Mouse (Mus musculus) megakaryocyte, embryonic 14.5 days (primary cell): Measurements from ENCODE around the gene Lrch1. TPM values are rescaled to one million over a fixed set of nuclear protein-coding genes. Genes with fewer than 3 reads are reported as not detected.

Experiments
- H3K27me3 ChIP-seq: replicated peaks from 2 replicates; pipeline ENCODE3; 2012; ENCODE audit warnings: inconsistent platforms
- H3K36me3 ChIP-seq: replicated peaks from 2 replicates; pipeline ENCODE3; 2012; ENCODE audit warnings: low read length, inconsistent platforms, mixed read lengths
- H3K4me1 ChIP-seq: 2 replicates; pipeline ENCODE4 v1.6.1; 2012; ENCODE audit warnings: inconsistent platforms
- H3K4me3 ChIP-seq: replicated peaks from 2 replicates; pipeline ENCODE3; 2012; ENCODE audit warnings: moderate library complexity, mild to moderate bottlenecking, inconsistent platforms
- H3K9me3 ChIP-seq: 2 replicates; pipeline ENCODE4 v1.6.1; 2012; ENCODE audit warnings: inconsistent platforms
- FLI1 ChIP-seq: IDR thresholded peaks from 2 replicates; pipeline ENCODE4 v1.6.1; 2012; ENCODE audit warnings: low read length, inconsistent platforms, mixed read lengths
- GATA1 ChIP-seq: IDR thresholded peaks from 3 replicates; pipeline ENCODE4 v1.6.1; 2012; ENCODE audit warnings: mixed read lengths, low read length, inconsistent platforms, borderline replicate concordance
- polyA plus RNA-seq: library from polyadenylated mRNA; stranded (reverse); fragments of >175 nt; gene quantifications from 2 replicates; pipeline ENCODE4 v1.2.3, GENCODE M21; 2012; ENCODE audit warnings: low replicate concordance; ENCODE audit not compliant: insufficient read depth

Gene Lrch1
- polyA plus RNA-seq, 1 experiment, result 1.9 TPM

- peaks cover 10% of the 10 kb centered on the region for H3K4me1 ChIP-seq
- no peaks in the 10 kb centered on the region for H3K27me3 ChIP-seq
- H3K4me3 ChIP-seq, result no peak overlapping the region
- TF ChIP-seq GATA1 (no peak), FLI1 (no peak)
- H3K36me3 ChIP-seq, result peaks cover 65% of the 10 kb centered on the region
- H3K9me3 ChIP-seq, result peaks cover 16% of the 10 kb centered on the region
These were observed 150.2 kb downstream of the Lrch1 start for GRCm38 (mm10) chr14:74797386-74798062.

- Histone ChIP-seq H3K27me3 (no peaks in the 10 kb centered on the region), H3K36me3 (peaks cover 49% of the 10 kb centered on the region), H3K4me1 (peaks cover 13% of the 10 kb centered on the region), H3K9me3 (no peaks in the 10 kb centered on the region), H3K4me3 (no peak overlapping the region)
- TF ChIP-seq FLI1, result no peak
- no peak for TF ChIP-seq GATA1
These were observed 152.7 kb downstream of the Lrch1 start for GRCm38 (mm10) chr14:74794931-74795330.

GRCm38 (mm10) chr14:74792793-74793192 is 154.9 kb downstream of the Lrch1 start:
- Histone ChIP-seq H3K9me3 (no peaks in the 10 kb centered on the region), H3K36me3 (peaks cover 39% of the 10 kb centered on the region), H3K4me1 (peaks cover 12% of the 10 kb centered on the region), H3K27me3 (no peaks in the 10 kb centered on the region), H3K4me3 (no peak overlapping the region)
- TF ChIP-seq GATA1 (no peak), FLI1 (no peak)

GRCm38 (mm10) chr14:74790535-74790934 is 157.1 kb downstream of the Lrch1 start:
- Histone ChIP-seq H3K4me1 (0 out of 2 replicates have a peak, but pooled peaks cover 3% of the 10 kb centered on the region), H3K36me3 (peaks cover 28% of the 10 kb centered on the region), H3K4me3 (no peak overlapping the region), H3K27me3 (no peaks in the 10 kb centered on the region), H3K9me3 (no peaks in the 10 kb centered on the region)
- TF ChIP-seq GATA1 (no peak), FLI1 (no peak)

- no peaks in the 10 kb centered on the region for H3K9me3 ChIP-seq
- TF ChIP-seq FLI1 (no peak), GATA1 (no peak)
- no peak overlapping the region for H3K4me3 ChIP-seq
- H3K36me3 ChIP-seq, result peaks cover 31% of the 10 kb centered on the region
- H3K27me3 ChIP-seq, result no peaks in the 10 kb centered on the region
- H3K4me1 ChIP-seq, result 0 out of 2 replicates have a peak, but pooled peaks cover 3% of the 10 kb centered on the region
These were observed 158.9 kb downstream of the Lrch1 start for GRCm38 (mm10) chr14:74788766-74789165.

- peaks cover 29% of the 10 kb centered on the region for H3K36me3 ChIP-seq
- TF ChIP-seq GATA1 (no peak), FLI1 (no peak)
These were observed 160.0 kb downstream of the Lrch1 start for GRCm38 (mm10) chr14:74787717-74788116.

GRCm38 (mm10) chr14:74784243-74784934 is 163.3 kb downstream of the Lrch1 start:
- no peak for TF ChIP-seq FLI1
- TF ChIP-seq GATA1, result no peak
- Histone ChIP-seq H3K27me3 (no peaks in the 10 kb centered on the region), H3K4me3 (no peak overlapping the region), H3K4me1 (no peaks in the 10 kb centered on the region), H3K36me3 (peaks cover 26% of the 10 kb centered on the region), H3K9me3 (no peaks in the 10 kb centered on the region)

More at GRCm38 (mm10) chr14:74787717-74788116, 160.0 kb downstream of the Lrch1 start:
- H3K4me3 ChIP-seq, result no peak overlapping the region
- H3K4me1 ChIP-seq, result 0 out of 2 replicates have a peak, but pooled peaks cover 3% of the 10 kb centered on the region
- H3K9me3 ChIP-seq, result no peaks in the 10 kb centered on the region
- no peaks in the 10 kb centered on the region for H3K27me3 ChIP-seq

- TF ChIP-seq FLI1 (no peak), GATA1 (no peak)
- H3K36me3 ChIP-seq, result peaks cover 28% of the 10 kb centered on the region
- H3K4me3 ChIP-seq, result no peak overlapping the region
- H3K9me3 ChIP-seq, result no peaks in the 10 kb centered on the region
- peaks cover 7% of the 10 kb centered on the region; the same call in 1 of the 2 replicates for H3K4me1 ChIP-seq
- no peaks in the 10 kb centered on the region for H3K27me3 ChIP-seq
These were observed 173.5 kb downstream of the Lrch1 start for GRCm38 (mm10) chr14:74774046-74774619.

- Histone ChIP-seq H3K27me3 (no peaks in the 10 kb centered on the region), H3K4me1 (0 out of 2 replicates have a peak, but pooled peaks cover 3% of the 10 kb centered on the region), H3K9me3 (no peaks in the 10 kb centered on the region), H3K36me3 (peaks cover 36% of the 10 kb centered on the region), H3K4me3 (no peak overlapping the region)
- TF ChIP-seq GATA1, result no peak
- no peak for TF ChIP-seq FLI1
These were observed 179.8 kb downstream of the Lrch1 start for GRCm38 (mm10) chr14:74767892-74768291.
